Mouse (Mus musculus) heart, adult 8-10 months (tissue): ENCODE data around the gene Fgf13. TPM values are rescaled to one million over a fixed set of nuclear protein-coding genes. Genes with fewer than 3 reads are reported as not detected.

Experiments
- DNase-seq: peaks from one replicate; pipeline ENCODE4 v3.0.0; 2022; ENCODE audit warnings: low spot score
- microRNA-seq: library from miRNA; unstranded; fragments of <30 nt; microRNA quantifications from one replicate; pipeline ENCODE4 v1.2.0, GENCODE M21; 2022
- total RNA-seq, 4 experiments: library from RNA; stranded (reverse); gene quantifications; 2 replicates each; pipeline ENCODE4 v1.2.4; 2022

Gene Fgf13
- total RNA-seq, 4 experiments from 2014 or later = 111 to 123 (median 119) TPM

DNA sequence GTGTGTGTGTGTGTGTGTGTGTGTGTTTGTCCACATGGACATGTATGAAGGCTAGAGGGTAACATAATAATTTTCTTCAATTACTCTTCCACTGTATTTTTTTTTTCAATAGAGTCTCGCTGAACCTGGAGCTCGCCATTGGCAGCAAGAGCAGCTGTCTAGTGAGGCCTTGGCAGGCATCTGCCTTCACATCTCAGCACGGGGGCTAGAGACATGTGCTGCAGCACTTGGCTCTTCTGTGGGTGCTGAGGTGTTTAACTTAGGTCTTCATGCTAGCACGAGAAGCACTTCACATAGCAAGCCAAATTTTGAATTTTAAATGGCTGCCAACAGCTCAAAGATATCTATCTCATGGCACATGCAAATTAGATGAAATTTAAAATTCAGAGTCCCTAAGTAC, 380.9 kb downstream of the Fgf13 start:
- DNase-seq = no peak

DNA sequence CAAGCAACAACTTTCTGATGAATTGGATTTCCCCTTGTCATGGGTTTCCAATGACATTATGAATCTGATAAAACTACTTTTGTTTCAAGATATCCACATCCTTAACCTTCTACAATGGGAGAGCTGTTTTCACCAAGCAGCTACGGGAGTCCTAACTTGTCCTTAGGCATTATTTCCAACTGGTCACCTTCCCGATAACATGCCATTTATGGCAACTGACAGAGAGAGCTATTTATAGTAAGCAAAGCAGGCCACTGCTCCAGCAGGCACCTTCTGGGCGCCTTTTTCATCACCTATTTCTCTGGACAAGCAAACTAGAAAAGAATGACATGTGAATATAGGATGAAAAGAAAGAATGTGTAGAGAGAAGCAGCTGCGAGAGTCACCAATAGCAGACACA, 385.5 kb downstream of the Fgf13 start:
- DNase-seq = peak; percentile 21

DNA sequence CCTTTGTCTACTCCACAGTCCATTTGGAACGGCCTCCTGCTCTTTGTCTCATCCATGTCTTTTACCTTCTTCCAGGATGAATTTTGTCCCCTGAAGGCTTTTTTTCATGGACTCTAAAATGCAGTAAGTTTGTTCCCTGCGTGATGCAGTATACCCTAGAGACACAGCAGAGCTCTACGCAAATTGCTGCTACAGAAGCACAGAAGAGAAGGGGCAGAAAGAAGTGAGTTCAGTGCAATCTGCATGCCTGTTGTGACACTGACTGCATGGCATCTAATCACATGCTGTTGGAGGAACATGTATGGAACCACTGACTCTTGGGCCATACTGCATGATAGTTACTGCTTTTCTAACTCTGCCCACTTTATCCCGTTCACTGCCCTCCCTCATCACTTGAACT, 388.2 kb downstream of the Fgf13 start:
- no peak for DNase-seq

DNA sequence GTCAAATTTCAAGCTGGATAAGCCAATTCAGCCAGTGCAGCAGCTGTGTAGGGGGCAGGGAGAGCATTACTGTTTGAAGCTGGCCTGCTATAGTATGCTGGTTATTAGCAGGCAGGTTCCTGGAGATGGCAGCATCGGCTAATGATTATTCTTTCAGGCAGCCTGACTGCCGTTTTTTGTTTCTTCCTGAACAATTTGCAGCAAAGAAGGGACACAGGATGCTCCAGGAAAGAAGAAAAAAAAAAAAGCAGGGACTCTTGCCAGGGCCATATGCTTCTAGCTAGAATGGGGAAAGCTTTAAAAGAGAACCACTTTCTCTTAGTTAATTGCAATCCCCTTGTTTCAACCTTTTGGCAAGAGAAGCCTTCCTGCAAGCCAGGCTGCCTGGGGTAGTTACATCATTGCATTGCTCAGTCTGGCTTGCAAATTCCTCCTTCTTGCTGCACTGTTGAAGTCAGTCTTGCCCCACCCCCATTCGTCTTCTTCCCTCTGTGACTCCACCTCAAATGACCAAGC, 388.7 kb downstream of the Fgf13 start:
- DNase-seq = no peak

DNA sequence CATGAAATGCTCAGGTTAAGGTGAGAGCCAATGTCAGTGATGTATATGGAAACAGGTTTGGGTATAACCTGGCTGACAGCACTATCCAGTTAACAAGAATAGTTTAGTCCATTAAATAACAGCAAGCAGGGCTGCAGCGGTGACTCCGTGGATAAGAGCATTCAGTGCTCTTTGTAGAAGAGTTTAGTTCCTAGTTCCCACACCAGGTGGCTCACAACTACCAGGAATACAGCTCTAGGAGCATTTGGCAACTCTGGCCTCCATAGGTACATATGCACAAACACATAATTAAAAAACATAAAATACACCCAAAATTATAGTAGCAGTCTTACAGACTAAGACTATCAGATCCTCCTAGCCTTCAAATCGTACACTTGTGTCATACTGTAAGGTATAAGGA, 390.2 kb downstream of the Fgf13 start:
- DNase-seq = no peak

DNA sequence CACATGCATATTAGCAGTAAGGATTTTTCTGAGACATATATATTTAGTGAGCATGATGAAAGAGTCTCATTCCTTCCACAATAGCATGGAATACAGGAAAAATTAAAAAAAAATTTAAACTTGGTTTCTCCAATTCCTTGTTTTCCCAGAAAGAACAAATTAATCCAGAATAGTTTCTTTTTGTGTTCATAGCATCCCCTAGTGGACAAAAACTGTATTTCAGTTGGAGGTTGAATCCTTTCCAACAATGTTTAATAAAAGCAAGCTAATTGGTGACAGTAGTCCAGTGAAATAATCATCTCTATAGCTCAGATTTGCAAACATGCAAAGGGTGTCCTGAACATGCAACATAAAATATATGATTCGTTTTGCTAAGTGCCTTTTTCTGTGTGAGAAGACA, 395.7 kb downstream of the Fgf13 start:
- DNase-seq = no peak

DNA sequence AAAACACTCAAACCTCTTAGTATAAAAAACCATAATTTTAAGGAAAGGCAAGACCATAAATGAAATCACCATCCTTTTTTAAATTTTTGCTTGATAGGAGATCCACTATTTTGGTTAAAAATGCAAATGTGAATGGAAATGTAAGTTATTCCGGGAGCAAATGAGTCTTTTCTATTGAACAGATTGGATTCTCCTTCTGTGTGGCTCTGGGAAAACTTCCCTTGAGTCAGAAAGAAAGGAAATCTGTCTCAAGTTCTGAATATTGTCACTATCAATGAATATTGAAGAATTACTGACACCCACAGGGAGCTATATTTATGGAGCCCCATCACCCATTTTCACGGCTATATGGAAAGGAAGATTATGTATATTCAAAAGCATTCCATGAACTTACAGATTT, 401.1 kb downstream of the Fgf13 start:
- DNase-seq = no peak

DNA sequence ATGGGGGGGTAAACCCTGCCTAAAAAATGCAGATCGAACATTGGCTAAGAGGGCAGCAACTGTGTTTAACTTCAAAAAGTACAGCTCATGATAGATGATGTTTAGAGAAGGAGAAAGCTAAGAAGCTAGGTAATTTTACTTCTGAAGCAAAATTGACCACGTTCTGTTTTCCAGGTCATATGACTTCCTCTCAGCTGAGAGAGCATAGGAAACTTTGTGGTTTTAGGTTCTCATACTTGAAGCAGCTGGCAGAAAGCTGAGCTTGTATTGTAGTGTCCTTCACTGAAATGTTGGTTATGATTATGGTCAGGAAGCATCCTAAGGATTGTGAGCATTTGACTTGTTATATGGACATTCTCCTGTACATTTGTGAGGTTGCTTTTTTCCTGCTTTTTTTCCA, 425.9 kb downstream of the Fgf13 start:
- DNase-seq = no peak

DNA sequence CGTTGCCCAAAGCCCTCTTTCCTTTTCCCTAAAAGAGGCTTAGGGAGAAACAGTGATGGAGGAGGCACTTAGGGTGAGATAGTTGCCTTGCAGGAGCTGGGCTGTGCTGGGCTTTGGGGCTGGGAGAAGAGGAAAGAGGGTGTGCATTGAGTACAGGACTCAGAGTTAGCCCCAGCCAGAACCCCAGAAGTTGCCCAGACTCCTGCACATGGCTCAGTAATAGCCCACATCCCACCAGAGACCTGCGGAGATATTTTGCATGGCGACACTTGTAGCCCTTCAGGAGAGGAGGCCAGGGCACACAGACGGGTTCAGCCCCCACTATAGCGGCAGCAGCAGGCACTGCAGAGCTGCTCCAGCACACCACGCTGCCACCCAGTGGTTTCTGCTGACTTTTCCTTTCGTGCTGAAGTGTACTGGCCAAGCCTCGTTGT, 432.9 kb downstream of the Fgf13 start:
- no peak for DNase-seq

DNA sequence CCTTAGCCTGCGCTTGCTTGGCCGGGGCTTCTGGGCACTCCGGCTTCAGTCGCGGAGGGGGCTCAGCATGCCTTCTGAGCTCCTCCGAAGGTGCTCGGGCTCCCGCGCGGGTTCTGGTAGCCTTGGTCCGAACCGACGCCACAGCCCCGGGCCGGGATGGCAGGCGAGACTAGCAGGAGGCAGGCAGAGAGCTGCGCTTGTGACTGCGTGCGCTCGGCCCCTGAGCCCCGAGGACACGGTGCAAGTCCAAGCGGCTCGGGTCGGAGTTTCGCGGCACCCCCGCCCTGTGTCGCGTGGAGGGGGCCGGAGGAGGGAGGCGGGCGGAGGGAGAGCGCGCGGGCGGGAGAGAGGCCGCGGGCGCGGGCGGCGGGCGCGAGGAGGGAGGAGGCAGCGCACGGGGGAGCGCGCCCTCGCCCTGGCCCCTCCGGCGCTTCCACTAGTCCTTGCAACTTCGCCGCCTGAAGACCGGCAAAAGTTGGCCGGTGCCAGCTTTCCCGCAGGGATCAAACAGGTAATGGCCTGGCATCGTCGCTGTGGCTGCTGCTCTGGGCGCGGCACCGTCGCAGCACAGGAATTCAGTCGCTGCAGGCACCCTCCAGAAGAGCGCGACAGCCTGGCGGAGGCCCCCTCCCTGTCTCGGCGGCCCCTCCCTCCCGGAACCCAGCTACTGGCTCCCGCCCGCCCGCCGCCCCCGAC, 433.6 kb downstream of the Fgf13 start:
- no peak for DNase-seq

DNA sequence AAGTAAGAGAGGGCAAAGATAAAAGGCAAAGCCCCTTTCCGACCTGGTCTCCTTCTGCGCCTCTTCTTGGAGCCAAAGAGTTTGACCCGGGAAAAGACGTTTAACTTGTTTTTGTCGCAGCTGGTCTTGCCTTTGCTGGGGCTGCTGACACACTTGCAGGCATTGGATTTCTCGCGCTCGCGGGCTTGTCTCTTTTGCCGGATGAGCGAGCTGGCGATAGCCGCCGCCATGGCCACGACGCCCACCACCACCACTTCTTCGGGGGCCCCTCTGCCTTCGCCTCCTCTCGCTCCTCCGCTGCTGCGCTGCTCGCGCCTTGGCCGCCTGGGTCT, 434.1 kb downstream of the Fgf13 start:
- DNase-seq = no peak

DNA sequence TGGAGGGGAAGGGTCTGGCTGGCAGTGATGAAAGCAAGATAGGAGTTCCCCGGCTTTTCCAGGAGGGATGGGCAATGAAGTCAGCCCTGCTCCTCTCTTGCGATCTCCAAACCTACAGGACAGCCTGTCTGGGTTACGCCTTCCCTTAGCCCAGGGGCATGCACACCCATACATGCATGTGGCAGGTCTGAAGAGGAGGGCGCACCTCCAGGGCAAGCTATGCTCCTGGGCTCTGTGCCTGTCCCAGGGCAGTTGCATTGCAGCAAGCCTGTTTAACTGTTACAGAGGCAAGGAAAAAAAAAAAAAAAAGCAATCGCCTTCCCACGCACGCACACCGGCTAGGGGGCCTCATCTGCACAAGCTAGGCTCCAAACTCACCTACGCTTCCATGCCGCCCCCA, 434.5 kb downstream of the Fgf13 start:
- no peak for DNase-seq

DNA sequence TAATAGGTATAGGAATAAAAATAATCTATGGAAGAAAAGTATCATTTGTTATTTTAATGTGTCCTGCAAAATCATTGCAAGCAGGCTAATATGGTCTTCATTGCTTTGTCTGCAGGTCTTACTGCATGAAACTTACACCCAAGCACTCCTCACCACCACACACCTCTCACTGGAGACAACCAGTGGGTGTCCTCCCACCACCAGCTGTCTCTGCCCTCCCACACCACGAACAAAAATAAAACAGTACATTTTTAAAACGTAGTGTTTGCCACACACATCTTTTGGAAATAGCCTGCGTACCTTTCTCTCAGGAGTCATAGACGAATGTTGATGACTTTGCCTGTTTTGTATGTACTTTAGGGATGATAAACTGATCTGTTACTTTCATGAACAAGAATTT, 441.2 kb downstream of the Fgf13 start:
- DNase-seq = no peak

DNA sequence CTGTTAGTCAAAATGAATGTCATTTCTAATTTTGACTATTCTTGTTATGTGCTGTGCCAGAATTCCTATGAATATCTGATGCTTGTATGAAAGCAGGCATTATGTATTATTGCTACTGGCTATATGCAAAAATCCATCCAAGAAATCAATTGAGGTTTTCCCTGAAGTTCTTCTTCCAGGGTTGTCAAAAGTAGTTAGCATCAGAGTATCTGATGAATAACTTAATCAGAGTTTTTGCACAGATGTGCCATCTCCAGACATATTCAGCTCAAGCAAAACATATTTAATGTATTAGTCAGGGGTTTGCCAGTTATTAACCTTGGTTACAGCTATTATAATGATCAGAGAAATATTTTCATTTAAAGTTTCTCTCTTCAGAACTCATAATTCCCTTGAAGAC, 454.7 kb downstream of the Fgf13 start:
- no peak for DNase-seq

DNA sequence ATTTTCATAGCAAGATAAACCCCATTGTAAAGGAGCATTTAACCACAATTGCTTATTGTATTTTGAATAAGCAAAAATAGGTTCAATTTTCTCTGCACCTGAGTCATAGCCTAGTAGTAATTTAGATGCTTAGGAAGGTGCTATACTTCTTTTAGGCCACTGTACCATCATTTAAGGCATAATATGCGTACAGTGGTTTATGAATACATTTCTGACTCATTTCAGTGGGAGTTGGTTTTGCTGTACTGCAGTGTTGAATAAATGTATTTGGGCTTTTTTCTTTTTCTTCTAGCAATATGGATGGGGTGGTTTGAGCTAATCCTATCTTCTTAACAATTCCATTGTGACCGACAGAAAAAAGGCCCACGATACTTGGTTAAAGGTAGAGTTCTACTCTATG, 481.9 kb downstream of the Fgf13 start:
- DNase-seq = no peak

DNA sequence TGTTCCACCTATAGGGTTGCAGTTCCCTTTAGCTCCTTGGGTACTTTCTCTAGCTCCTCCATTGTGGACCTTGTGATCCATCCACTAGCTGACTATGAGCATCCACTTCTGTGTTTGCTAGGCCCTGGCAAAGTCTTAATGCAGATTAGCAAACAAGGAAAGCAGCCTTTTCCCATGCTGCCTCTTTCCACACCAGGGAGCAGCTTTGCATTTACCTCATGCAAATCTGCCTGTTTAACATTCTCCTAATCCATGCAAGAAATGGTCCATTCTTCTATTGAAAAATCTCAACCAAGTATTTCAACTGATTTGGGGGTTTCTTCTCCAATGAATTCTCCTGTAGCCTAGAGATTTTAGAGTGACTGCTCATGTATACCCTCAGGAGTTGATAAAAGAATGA, 487.4 kb downstream of the Fgf13 start:
- no peak for DNase-seq

DNA sequence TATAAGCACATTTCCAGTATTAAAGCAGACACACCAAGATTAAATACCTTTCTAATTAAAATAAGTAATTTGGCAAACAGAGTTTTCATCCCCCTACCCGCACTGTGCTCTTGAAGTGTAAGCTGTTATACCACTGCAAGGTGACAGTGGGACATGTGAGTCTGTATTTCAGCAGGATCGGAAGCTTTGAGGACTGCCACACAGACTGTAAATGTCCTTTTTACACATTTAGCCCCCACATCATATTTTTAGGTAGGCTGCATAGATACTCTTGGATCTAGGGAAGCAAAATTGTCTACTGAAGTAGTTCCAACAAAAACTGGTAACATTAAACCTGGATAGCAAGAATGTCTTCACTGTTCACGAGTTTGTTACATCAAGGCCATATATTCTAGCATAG, 495.8 kb downstream of the Fgf13 start:
- no peak for DNase-seq

DNA sequence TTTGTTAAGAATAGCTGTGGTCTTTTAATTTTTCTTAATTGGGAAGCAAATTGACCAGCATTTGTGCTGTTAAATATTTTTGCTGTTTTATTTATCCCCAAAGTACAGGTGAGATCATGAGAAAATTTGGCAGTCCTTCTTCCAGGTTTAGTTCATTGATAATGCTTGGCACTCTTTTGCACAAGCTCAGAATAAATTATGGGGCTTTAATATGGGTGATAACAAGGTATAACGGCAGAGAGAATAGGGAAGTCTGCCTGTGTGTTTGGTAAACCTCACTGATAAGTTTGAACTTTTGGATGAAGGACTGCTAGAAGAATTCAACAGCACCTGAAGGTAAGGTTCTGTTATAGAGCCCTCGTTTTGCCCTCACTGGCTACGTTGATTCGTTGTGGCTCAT, 504.7 kb downstream of the Fgf13 start:
- no peak for DNase-seq

DNA sequence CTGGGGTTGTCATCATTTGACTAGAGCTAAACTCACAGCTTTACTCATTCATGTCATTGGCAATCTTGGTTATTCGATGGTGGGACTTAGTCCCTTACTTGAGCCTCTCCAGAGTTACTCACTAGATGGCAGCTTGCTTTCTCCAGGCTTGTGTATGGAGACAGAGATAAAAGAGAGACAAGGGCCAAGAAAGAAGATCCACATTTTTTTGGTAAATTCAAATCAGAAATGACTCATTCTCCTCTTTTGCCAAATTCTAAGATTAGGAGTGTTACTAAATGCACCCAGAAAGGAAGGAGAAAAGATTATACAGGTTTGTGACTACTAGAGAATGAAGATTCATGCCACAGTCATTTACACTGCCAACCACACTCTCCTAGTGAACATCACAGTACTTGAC, 532.9 kb downstream of the Fgf13 start:
- DNase-seq = no peak

Small RNA genes within 50 kb of the gene (microRNA-seq; reads per million reads assigned to microRNA genes)
- 21.8 reads per million, percentile 36 among the genes with 10 or more reads in this experiment for gene Mir504
